Mouse (Mus musculus): ENCODE data around the gene Ctsg. TPM values are rescaled to one million over a fixed set of nuclear protein-coding genes. Genes with fewer than 3 reads are reported as not detected.
"Not testable (repeated sequence)": the region's sequence is repeated elsewhere in the genome, so short reads cannot be mapped to it uniquely, and the experiment has no call there.

Ctsg gene
- polyA plus RNA-seq (2016; fragmentation: Nextera tagmentation; extraction: Ambion mirVana), result 4.0 and 5.3 TPM in 2 replicates

GRCm38 (mm10) chr14:56102386-56102785 lies at the start of gene Ctsg:
Gene Ctsg (minus strand): TSS chr14:56102574.
- H3K4me1 ChIP-seq, result no peaks in the 10 kb centered on the region
- no peaks in the 10 kb centered on the region for H3K9me3 ChIP-seq (replicated peaks)
- WGBS (ENCODE audit: insufficient replicate concordance), result 53% methylated on average over 10 of the region's 10 CpGs
- H3K9ac ChIP-seq, result no peak within 1 kb of the TSS
- no peak within 1 kb of the TSS for H3K4me3 ChIP-seq
- ATAC-seq, result no peak
- H3K4me2 ChIP-seq, result no peak within 1 kb of the TSS
- no peaks in the 10 kb centered on the region for H3K27me3 ChIP-seq (replicated peaks)
- H3K27ac ChIP-seq, result no peak within 1 kb of the TSS
- no peaks in the 10 kb centered on the region for H3K36me3 ChIP-seq

- not testable (repeated sequence) for H3K4me2 ChIP-seq; H3K9ac ChIP-seq; H3K27me3 ChIP-seq (replicated peaks); H3K36me3 ChIP-seq; H3K9me3 ChIP-seq (replicated peaks); H3K27ac ChIP-seq; H3K4me1 ChIP-seq; ATAC-seq; H3K4me3 ChIP-seq
- WGBS (ENCODE audit: insufficient replicate concordance), result 50% methylated on average over 1 of the region's 1 CpGs
Observed at GRCm38 (mm10) chr14:56133675-56134074, 31.3 kb upstream of the Ctsg start.

GRCm38 (mm10) chr14:56132508-56132907 lies 30.1 kb upstream of the Ctsg start, which contains the start of gene Gzmd:
Gene Gzmd (minus strand): TSS chr14:56132608.
- H3K27ac ChIP-seq; H3K27me3 ChIP-seq (replicated peaks); H3K4me1 ChIP-seq; H3K9ac ChIP-seq; H3K36me3 ChIP-seq; ATAC-seq; H3K4me2 ChIP-seq; H3K4me3 ChIP-seq; H3K9me3 ChIP-seq (replicated peaks): not testable (repeated sequence)
- 54% methylated on average over 2 of the region's 2 CpGs for WGBS (ENCODE audit: insufficient replicate concordance)

DNA sequence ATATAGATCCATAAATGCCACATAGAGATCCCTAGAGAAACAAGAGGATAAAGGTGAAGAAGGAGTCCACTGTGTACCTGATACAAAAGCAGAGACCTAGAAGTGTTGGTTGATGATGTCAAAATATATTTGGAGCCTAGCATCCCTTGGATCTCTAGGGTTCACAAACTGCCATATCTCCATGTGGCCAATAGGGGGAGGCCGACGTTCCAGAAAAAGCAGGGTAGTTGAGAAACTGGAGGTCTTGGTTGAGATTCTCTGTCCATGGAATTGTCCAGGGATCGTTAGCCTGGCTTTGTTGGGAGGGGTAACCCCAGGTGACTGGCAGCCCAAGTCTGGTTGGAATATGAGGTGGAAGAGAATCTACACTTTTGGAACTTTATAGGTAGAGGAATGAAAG lies 26.0 kb upstream of the Ctsg start:
- Histone ChIP-seq H3K4me1 (no peaks in the 10 kb centered on the region), H3K9me3 (replicated peaks) (no peaks in the 10 kb centered on the region), H3K27ac (no peak overlapping the region), H3K9ac (no peak overlapping the region), H3K4me2 (no peak overlapping the region), H3K36me3 (no peaks in the 10 kb centered on the region), H3K4me3 (no peak overlapping the region), H3K27me3 (replicated peaks) (no peaks in the 10 kb centered on the region)
- WGBS (ENCODE audit: insufficient replicate concordance), result 31% methylated on average over 3 of the region's 3 CpGs
- no peak for ATAC-seq

DNA sequence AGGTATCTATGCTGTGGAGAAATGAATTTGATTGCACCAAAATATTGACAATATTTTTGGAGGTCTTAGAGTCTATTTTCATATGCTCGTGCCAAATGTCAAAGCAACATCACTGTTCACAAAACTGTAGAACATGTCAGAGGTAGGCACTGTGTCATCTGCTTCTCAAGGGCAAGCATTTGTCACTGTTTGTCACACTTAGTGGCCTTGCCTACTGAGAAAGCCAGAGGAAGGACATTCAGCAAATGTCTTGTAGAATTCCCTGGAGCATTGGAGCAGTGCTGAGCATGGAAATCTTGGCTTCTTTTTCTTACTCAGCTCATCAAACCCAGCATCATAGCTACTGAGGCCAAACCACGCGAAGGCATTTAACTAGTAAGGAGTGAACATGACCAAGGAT lies 21.1 kb upstream of the Ctsg start:
- Histone ChIP-seq H3K36me3 (no peaks in the 10 kb centered on the region), H3K9me3 (replicated peaks) (no peaks in the 10 kb centered on the region), H3K27ac (no peak overlapping the region), H3K9ac (no peak overlapping the region), H3K27me3 (replicated peaks) (no peaks in the 10 kb centered on the region), H3K4me2 (no peak overlapping the region), H3K4me1 (no peaks in the 10 kb centered on the region), H3K4me3 (no peak overlapping the region)
- 60% methylated on average over 3 of the region's 3 CpGs for WGBS (ENCODE audit: insufficient replicate concordance)
- no peak for ATAC-seq

DNA sequence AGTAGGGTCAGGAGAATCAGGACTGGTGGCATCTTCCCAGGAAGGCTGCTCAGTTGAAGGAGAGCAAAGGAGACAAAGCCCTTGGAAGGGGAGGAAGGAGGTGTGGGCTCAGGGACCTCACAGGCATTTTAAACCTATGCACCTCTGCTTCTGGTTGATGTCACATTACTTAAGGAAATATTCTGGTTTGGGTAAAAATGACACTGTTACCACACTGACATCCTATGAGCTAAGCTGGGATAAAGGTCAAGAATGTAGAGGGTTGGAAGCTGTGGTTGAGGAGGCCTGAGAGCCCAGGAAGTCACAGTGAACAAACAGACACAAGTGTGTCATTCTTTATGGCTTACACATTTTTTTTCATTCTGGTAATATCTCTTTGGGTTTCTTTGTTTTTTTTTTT lies 18.2 kb upstream of the Ctsg start, which contains the start of gene Gzme:
TSS of gene Gzme (minus strand) at position 101 of the 400 bp plus-strand sequence.
- ATAC-seq, result no peak
- no peak within 1 kb of the TSS for H3K9ac ChIP-seq
- no peak within 1 kb of the TSS for H3K4me2 ChIP-seq
- H3K9me3 ChIP-seq (replicated peaks), result no peaks in the 10 kb centered on the region
- no peaks in the 10 kb centered on the region for H3K4me1 ChIP-seq
- no peaks in the 10 kb centered on the region for H3K27me3 ChIP-seq (replicated peaks)
- no peak within 1 kb of the TSS for H3K4me3 ChIP-seq
- no peak within 1 kb of the TSS for H3K27ac ChIP-seq
- no peaks in the 10 kb centered on the region for H3K36me3 ChIP-seq

GRCm38 (mm10) chr14:56115531-56116310 lies 13.3 kb upstream of the Ctsg start:
- H3K27ac ChIP-seq; H3K4me1 ChIP-seq; H3K9ac ChIP-seq; H3K4me2 ChIP-seq; H3K4me3 ChIP-seq; H3K9me3 ChIP-seq (replicated peaks); H3K27me3 ChIP-seq (replicated peaks); ATAC-seq; H3K36me3 ChIP-seq: not testable (repeated sequence)
- 73% methylated on average over 33 of the region's 33 CpGs for WGBS (ENCODE audit: insufficient replicate concordance)

- H3K9ac ChIP-seq, result no peak overlapping the region
- H3K4me1 ChIP-seq, result no peaks in the 10 kb centered on the region
- ATAC-seq, result no peak
- no peaks in the 10 kb centered on the region for H3K9me3 ChIP-seq (replicated peaks)
- no peaks in the 10 kb centered on the region for H3K36me3 ChIP-seq
- no peak overlapping the region for H3K27ac ChIP-seq
- H3K4me3 ChIP-seq, result no peak overlapping the region
- no peaks in the 10 kb centered on the region for H3K27me3 ChIP-seq (replicated peaks)
- 73% methylated on average over 13 of the region's 13 CpGs for WGBS (ENCODE audit: insufficient replicate concordance)
- H3K4me2 ChIP-seq, result no peak overlapping the region
Observed at GRCm38 (mm10) chr14:56105447-56106180, 3.2 kb upstream of the Ctsg start.

DNA sequence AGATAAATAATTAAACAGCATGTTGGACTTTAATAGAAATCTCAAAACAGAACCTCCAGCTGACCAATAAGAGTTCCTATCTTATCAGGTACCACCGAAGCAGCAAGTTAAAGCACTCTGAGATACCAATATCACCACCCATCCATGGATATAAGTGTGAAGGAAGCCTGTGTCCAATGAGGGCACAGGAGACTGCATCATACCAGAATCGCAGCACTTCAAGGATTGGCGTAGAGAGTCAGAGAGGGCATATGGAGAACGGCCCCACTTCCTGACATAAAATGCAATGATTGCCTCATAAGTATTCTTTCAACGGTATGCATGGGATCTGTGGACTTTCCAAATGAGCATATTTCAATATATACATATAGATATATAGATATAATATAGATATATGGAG lies 2.6 kb upstream of the Ctsg start:
- Histone ChIP-seq H3K4me1 (no peaks in the 10 kb centered on the region), H3K9ac (no peak overlapping the region), H3K36me3 (no peaks in the 10 kb centered on the region), H3K4me3 (no peak overlapping the region), H3K27me3 (replicated peaks) (no peaks in the 10 kb centered on the region), H3K27ac (no peak overlapping the region), H3K4me2 (no peak overlapping the region), H3K9me3 (replicated peaks) (no peaks in the 10 kb centered on the region)
- ATAC-seq, result no peak
- WGBS (ENCODE audit: insufficient replicate concordance), result 69% methylated on average over 5 of the region's 5 CpGs

DNA sequence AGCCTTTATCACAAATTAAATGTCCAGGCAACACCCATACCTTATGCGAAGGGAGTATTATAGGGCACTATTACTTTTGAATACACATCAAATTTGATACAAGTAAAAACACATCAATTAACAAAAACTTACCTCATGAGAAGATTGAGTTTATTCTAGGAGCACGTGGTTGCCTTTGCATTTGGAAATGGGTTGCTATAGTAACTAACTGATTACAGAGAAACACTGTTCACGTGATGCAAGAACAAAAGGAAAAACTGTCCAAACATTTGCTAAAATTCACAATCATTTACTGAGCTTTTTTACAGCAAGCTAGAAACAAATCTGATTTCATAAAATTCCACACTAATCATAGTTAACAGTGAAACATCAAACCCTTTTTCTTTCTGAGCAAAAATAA lies 1.1 kb upstream of the Ctsg start:
- H3K4me3 ChIP-seq, result no peak overlapping the region
- H3K4me1 ChIP-seq, result no peaks in the 10 kb centered on the region
- no peak overlapping the region for H3K9ac ChIP-seq
- no peaks in the 10 kb centered on the region for H3K9me3 ChIP-seq (replicated peaks)
- H3K27me3 ChIP-seq (replicated peaks), result no peaks in the 10 kb centered on the region
- no peak overlapping the region for H3K4me2 ChIP-seq
- H3K27ac ChIP-seq, result no peak overlapping the region
- ATAC-seq, result no peak
- no peaks in the 10 kb centered on the region for H3K36me3 ChIP-seq
- WGBS (ENCODE audit: insufficient replicate concordance), result 57% methylated on average over 3 of the region's 3 CpGs

DNA sequence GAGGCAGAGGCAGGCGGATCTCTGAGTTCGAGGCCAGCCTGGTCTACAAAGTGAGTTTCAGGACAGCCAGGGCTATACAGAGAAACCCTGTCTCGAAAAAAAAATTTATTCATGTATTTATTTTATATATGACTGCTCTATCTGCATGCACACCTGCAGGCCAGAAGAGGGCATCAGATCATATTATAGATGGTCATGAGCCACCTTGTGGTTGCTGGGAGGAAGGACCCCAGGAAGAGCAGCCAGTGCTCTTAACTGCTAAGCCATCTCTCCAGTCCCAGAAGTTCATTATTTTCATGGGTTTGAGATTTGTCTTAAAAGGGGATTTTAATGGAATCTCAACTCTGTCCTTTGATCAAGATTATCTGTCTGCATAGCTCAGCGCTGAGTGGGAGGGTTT lies 3.4 kb downstream of the Ctsg start:
- no peak for ATAC-seq
- no peaks in the 10 kb centered on the region for H3K27me3 ChIP-seq (replicated peaks)
- 54% methylated on average over 4 of the region's 4 CpGs for WGBS (ENCODE audit: insufficient replicate concordance)
- no peak overlapping the region for H3K27ac ChIP-seq
- no peak overlapping the region for H3K4me2 ChIP-seq
- H3K9ac ChIP-seq, result no peak overlapping the region
- H3K36me3 ChIP-seq, result no peaks in the 10 kb centered on the region
- H3K4me1 ChIP-seq, result no peaks in the 10 kb centered on the region
- H3K9me3 ChIP-seq (replicated peaks), result no peaks in the 10 kb centered on the region
- no peak overlapping the region for H3K4me3 ChIP-seq

- no peak for ATAC-seq
Observed at GRCm38 (mm10) chr14:56097597-56097996, 4.8 kb downstream of the Ctsg start.

More at GRCm38 (mm10) chr14:56097597-56097996, 4.8 kb downstream of the Ctsg start:
- Histone ChIP-seq H3K36me3 (no peaks in the 10 kb centered on the region), H3K4me1 (no peaks in the 10 kb centered on the region), H3K4me3 (no peak overlapping the region), H3K9me3 (replicated peaks) (no peaks in the 10 kb centered on the region), H3K27ac (no peak overlapping the region), H3K9ac (no peak overlapping the region), H3K27me3 (replicated peaks) (no peaks in the 10 kb centered on the region), H3K4me2 (no peak overlapping the region)
- 53% methylated on average over 1 of the region's 1 CpGs for WGBS (ENCODE audit: insufficient replicate concordance)

All from liver, embryonic 12.5 days (tissue).